Mouse (Mus musculus): ENCODE results near the gene Clip1. TPM values are rescaled to one million over a fixed set of nuclear protein-coding genes. Genes with fewer than 3 reads are reported as not detected.

Gene Clip1
- polyA plus RNA-seq, 1 experiment: 96.1 TPM

DNA sequence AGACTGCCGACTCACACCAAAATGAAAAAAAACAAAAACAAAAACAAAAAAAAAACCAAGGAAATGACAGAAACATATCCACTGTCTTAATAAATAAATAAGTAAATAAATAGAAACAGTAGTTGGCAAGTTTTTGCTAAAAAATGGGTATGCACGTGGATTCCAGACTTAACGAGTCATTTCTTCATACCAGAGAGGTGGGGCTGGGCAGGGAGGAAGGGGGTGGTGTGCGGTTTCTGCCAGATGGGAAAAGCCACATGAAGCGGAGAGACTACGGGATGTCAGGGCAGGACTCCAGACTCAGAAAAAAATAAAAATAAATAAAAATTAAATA lies 1.4 kb downstream of the Clip1 start:
- Histone ChIP-seq H3K4me3 (ENCODE audit: control insufficient read depth, low read depth, low read length) (no peak overlapping the region), H3K4me1 (ENCODE audit: control insufficient read depth, insufficient read depth, low read length) (peaks cover 8% of the 10 kb centered on the region), H3K27ac (ENCODE audit: control insufficient read depth, insufficient read depth, low read depth, low read length) (no peak overlapping the region), H3K27me3 (ENCODE audit: control insufficient read depth, insufficient read depth, low read length) (no peaks in the 10 kb centered on the region), H3K36me3 (ENCODE audit: control insufficient read depth, insufficient read depth, low read length) (no peaks in the 10 kb centered on the region)
- TF ChIP-seq POLR2A (IDR thresholded peaks at IDR 0.05; ENCODE audit: control insufficient read depth, low read depth, low read length) (no peak), CTCF (IDR thresholded peaks at IDR 0.05; ENCODE audit: control insufficient read depth, insufficient read depth, insufficient replicate concordance, low read depth, low read length) (no peak)

DNA sequence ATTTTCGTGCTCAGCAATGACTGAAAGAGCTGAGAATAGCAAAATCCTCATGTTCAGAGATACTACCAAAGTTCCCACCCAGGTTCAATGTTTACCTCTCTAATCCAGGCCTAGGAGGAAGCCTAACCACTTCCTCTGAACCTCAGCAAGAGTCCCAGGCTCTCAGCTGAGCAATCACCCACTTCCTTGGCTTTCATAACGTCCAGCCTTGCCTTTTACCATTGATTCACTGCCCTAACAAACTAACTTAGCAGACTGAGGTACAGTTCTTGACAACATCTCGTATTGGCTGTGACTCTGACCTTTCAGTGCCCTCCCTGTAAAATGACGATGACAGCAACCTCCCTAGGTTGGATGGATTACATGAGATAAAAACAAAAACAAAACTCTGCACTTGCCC lies 2.0 kb downstream of the Clip1 start:
- H3K27ac ChIP-seq (ENCODE audit: control insufficient read depth, insufficient read depth, low read depth, low read length): no peak overlapping the region
- TF ChIP-seq CTCF (IDR thresholded peaks at IDR 0.05; ENCODE audit: control insufficient read depth, insufficient read depth, insufficient replicate concordance, low read depth, low read length) (no peak), POLR2A (IDR thresholded peaks at IDR 0.05; ENCODE audit: control insufficient read depth, low read depth, low read length) (no peak)
- H3K27me3 ChIP-seq (ENCODE audit: control insufficient read depth, insufficient read depth, low read length): no peaks in the 10 kb centered on the region
- peaks cover 8% of the 10 kb centered on the region for H3K4me1 ChIP-seq (ENCODE audit: control insufficient read depth, insufficient read depth, low read length)
- no peak overlapping the region for H3K4me3 ChIP-seq (ENCODE audit: control insufficient read depth, low read depth, low read length)
- H3K36me3 ChIP-seq (ENCODE audit: control insufficient read depth, insufficient read depth, low read length): no peaks in the 10 kb centered on the region

DNA sequence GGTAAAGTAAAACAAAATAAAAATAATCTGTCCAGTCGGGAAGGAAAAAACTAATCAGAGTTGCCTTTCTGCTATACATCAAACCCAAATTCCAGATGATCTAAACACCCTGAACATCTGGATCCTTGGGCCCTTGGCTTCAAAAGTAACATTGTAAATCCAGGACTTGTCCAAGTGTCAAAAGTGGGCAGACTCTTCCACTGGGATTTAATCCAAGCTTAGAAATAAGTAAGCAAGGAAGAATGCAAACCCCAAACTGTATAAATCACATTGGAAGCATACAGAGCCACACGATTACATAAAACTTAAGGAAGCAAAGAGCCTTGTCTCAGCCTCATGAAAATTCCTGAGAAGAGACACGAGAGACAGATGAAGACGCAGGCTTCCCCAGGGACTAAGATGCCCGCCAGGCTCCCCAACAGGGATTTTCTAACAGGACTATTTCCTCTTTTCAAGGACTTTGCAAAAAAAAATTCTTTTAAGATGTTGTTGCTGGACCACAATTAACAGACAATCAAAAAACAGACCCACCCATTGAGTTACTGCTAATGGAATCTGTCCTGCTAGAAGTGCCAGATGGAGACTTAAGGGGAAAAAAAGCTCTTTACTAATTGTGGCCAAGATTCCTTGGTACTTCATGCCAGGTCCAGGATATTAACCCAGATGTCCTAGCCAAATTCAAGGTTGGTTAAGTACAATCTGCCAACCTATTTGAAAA lies 4.7 kb downstream of the Clip1 start:
- H3K4me1 ChIP-seq (ENCODE audit: control insufficient read depth, insufficient read depth, low read length): peaks cover 5% of the 10 kb centered on the region
- TF ChIP-seq CTCF (IDR thresholded peaks at IDR 0.05; ENCODE audit: control insufficient read depth, insufficient read depth, insufficient replicate concordance, low read depth, low read length) (no peak), POLR2A (IDR thresholded peaks at IDR 0.05; ENCODE audit: control insufficient read depth, low read depth, low read length) (no peak)
- H3K27ac ChIP-seq (ENCODE audit: control insufficient read depth, insufficient read depth, low read depth, low read length): no peak overlapping the region
- no peaks in the 10 kb centered on the region for H3K27me3 ChIP-seq (ENCODE audit: control insufficient read depth, insufficient read depth, low read length)
- H3K36me3 ChIP-seq (ENCODE audit: control insufficient read depth, insufficient read depth, low read length): no peaks in the 10 kb centered on the region
- no peak overlapping the region for H3K4me3 ChIP-seq (ENCODE audit: control insufficient read depth, low read depth, low read length)

GRCm38 (mm10) chr5:123679106-123679505 lies 5.3 kb downstream of the Clip1 start:
- TF ChIP-seq CTCF (IDR thresholded peaks at IDR 0.05; ENCODE audit: control insufficient read depth, insufficient read depth, insufficient replicate concordance, low read depth, low read length) (no peak), POLR2A (IDR thresholded peaks at IDR 0.05; ENCODE audit: control insufficient read depth, low read depth, low read length) (no peak)
- peaks cover 4% of the 10 kb centered on the region; the same call in 1 of the 2 replicates for H3K4me1 ChIP-seq (ENCODE audit: control insufficient read depth, insufficient read depth, low read length)
- no peak overlapping the region for H3K4me3 ChIP-seq (ENCODE audit: control insufficient read depth, low read depth, low read length)
- H3K36me3 ChIP-seq (ENCODE audit: control insufficient read depth, insufficient read depth, low read length): no peaks in the 10 kb centered on the region
- no peak overlapping the region for H3K27ac ChIP-seq (ENCODE audit: control insufficient read depth, insufficient read depth, low read depth, low read length)
- H3K27me3 ChIP-seq (ENCODE audit: control insufficient read depth, insufficient read depth, low read length): no peaks in the 10 kb centered on the region

- no peaks in the 10 kb centered on the region for H3K27me3 ChIP-seq (ENCODE audit: control insufficient read depth, insufficient read depth, low read length)
- 0 out of 2 replicates have a peak overlapping the region, but pooled peaks have one; percentile 29 for H3K27ac ChIP-seq (ENCODE audit: control insufficient read depth, insufficient read depth, low read depth, low read length)
- no peak overlapping the region for H3K4me3 ChIP-seq (ENCODE audit: control insufficient read depth, low read depth, low read length)
- TF ChIP-seq POLR2A (IDR thresholded peaks at IDR 0.05; ENCODE audit: control insufficient read depth, low read depth, low read length): no peak
- TF ChIP-seq CTCF (IDR thresholded peaks at IDR 0.05; ENCODE audit: control insufficient read depth, insufficient read depth, insufficient replicate concordance, low read depth, low read length): no peak
- peaks cover 5% of the 10 kb centered on the region for H3K4me1 ChIP-seq (ENCODE audit: control insufficient read depth, insufficient read depth, low read length)
- no peaks in the 10 kb centered on the region for H3K36me3 ChIP-seq (ENCODE audit: control insufficient read depth, insufficient read depth, low read length)
Measured at GRCm38 (mm10) chr5:123675717-123676116, 8.7 kb downstream of the Clip1 start.

- no peak overlapping the region for H3K4me3 ChIP-seq (ENCODE audit: control insufficient read depth, low read depth, low read length)
- TF ChIP-seq CTCF (IDR thresholded peaks at IDR 0.05; ENCODE audit: control insufficient read depth, insufficient read depth, insufficient replicate concordance, low read depth, low read length): no peak
- no peak for TF ChIP-seq POLR2A (IDR thresholded peaks at IDR 0.05; ENCODE audit: control insufficient read depth, low read depth, low read length)
- H3K4me1 ChIP-seq (ENCODE audit: control insufficient read depth, insufficient read depth, low read length): peaks cover 5% of the 10 kb centered on the region
- H3K36me3 ChIP-seq (ENCODE audit: control insufficient read depth, insufficient read depth, low read length): no peaks in the 10 kb centered on the region
- H3K27me3 ChIP-seq (ENCODE audit: control insufficient read depth, insufficient read depth, low read length): no peaks in the 10 kb centered on the region
- no peak overlapping the region for H3K27ac ChIP-seq (ENCODE audit: control insufficient read depth, insufficient read depth, low read depth, low read length)
Measured at GRCm38 (mm10) chr5:123675221-123675620, 9.2 kb downstream of the Clip1 start.

DNA sequence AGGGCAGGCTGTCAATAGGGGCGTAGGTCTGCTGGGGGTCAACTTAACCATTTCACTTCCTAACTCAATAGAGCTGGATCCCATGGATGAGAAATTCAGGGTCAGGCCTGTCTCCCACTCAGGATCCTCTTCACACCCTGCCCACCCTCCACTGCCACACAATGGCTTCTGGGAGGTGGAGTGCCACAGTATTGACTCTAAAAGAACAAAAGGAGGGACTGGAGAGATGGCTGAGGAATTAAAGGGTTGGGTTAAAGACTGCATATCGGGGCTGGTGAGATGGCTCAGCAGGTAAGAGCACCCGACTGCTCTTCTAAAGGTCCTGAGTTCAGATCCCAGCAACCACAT lies 13.0 kb downstream of the Clip1 start:
- H3K36me3 ChIP-seq (ENCODE audit: control insufficient read depth, insufficient read depth, low read length): no peaks in the 10 kb centered on the region
- H3K4me1 ChIP-seq (ENCODE audit: control insufficient read depth, insufficient read depth, low read length): peaks cover 6% of the 10 kb centered on the region
- no peak overlapping the region; the same call in 1 of the 2 replicates for H3K27ac ChIP-seq (ENCODE audit: control insufficient read depth, insufficient read depth, low read depth, low read length)
- no peak overlapping the region for H3K4me3 ChIP-seq (ENCODE audit: control insufficient read depth, low read depth, low read length)
- TF ChIP-seq CTCF (IDR thresholded peaks at IDR 0.05; ENCODE audit: control insufficient read depth, insufficient read depth, insufficient replicate concordance, low read depth, low read length) (no peak), POLR2A (IDR thresholded peaks at IDR 0.05; ENCODE audit: control insufficient read depth, low read depth, low read length) (no peak)
- H3K27me3 ChIP-seq (ENCODE audit: control insufficient read depth, insufficient read depth, low read length): no peaks in the 10 kb centered on the region
